Mouse (Mus musculus): ENCODE measurements around the gene Fhod1.
A peak's percentile ranks its signal among the peaks of the same experiment; 100 is the strongest.

Gene Fhod1

DNA sequence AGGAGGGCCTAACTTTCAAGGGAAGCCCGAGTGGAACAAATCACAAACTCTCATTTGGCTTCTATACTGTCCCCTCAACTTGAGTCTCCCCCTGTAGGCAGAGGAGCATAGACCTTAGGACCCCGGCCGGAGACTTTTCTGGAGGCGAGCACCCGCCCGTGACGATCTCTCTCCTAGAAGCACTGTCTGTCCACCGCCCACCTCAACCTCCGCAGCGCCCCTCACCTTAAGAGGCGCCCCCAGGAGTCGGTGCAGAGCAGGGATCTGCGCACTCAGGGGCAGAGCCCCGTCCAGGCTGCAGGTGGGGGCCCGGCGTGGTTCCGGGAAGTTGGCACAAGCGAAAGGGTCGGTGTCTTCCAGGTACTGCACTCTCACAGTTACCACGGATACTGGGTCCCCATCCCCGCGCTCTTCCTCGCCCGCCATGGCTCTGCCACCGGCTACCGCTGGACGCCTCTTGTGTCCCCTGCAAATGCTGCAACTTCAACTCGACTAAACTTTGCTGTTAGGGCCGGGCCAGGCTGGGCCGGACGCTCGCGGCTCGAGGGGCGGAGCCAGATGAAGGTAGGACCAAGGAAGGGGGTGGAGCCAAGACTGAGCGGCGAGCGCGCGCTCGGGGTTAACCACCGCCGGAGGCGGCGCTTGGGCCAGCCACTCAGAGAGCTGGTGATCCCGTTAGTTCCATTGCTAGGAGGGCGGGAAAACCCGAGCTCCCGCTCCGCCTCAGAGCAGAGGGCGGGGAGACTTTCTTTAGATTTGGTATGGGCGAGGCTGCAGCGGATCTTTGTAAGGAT is at the start of gene Fhod1:
Gene Fhod1, minus strand, starts transcription at position 526 of the 794 bp plus-strand sequence.
- DNase-seq (ENCODE audit: low spot score), result peak; percentile 95

DNA sequence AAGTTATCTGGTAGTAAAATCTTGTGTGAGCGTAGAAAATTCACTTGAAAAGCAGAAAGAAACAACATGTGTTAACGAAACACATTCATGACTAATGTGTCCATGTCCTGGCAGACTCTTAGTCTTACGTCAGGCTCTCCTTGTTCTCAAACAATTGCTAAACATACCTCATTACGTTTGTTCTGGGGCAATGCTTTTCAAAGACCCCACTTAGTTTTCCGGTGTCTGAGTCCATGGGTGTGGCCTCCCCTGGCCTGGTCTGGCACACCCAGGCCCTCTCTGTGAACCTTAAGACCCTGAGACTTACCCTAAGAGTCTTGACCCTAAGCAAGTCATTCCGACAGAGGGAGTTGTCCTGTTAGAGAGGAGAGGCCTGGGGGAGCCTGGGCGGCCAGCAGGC is 46.2 kb upstream of the Fhod1 start:
- no peak for DNase-seq (ENCODE audit: low spot score)

DNA sequence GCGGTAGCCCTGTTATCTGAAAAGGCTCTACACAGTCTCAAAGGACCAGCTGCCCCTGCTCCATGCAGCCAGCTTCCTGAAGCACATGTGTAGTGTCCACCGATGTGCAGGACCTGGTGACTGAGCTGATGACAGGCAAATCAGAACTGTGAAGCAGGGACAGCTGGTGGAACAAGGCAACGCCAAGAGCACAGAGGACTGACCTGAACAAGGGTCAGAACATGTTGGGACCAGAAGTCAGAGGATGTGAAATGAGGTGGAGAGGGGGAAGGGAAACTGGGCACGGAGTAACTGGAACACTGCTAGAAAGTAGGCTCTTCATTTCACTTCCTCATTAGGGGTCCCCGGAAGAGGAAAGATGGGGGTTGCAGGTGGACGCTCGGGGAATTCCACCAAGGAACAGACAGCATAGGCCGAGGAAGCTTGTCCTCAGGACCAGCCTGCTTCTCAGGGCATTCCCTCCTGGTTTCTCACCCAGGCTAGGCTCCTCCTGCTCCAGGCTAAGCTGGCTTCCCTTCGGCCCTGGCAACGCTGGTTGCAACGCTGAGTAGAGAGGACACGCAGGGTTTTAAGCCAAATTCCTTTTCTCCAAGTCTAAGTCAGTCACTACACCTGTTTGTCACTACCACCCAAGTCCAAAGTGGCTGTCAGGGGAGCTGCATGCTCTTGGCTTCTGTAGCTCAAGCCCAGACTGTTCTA is 45.5 kb upstream of the Fhod1 start:
- DNase-seq (ENCODE audit: low spot score), result no peak

DNA sequence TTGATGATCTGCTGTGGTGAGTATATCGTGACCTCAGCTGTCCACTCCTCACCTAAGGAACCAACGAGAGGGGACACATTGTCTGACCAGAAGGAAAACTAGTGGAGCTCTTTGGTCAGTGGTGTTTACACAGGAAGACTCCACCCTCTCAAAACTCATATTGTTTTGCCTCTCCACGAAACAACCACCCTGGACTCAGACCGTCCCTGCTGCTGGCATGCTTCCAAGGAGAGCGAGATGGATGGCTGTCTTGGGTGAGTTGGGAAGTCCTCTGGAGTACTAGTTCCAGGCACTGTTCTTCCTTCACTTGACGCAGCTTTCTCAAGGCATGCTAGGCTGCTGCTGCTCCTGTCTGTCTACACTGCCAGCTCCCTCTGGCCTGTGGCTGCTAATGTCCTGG is 41.3 kb upstream of the Fhod1 start:
- DNase-seq (ENCODE audit: low spot score), result no peak

DNA sequence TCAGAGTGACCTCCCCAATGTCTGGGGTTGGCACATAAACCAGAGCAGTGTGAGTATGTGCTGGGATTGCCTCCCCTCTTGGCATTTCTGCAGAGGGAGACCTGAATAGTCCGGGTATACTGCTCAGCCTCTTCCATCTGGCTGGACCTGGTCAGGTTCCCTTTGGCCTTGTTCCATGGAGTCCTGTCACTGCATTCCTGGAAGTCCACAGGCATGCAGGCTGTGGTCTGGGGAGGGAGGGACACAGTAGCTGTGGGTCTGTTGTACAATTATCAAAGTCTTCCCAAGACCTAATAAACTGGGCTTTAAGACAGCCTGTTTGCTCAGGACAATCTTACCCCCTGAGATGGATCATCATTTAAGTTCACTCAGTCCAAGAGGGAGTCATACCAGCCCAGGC is 39.4 kb upstream of the Fhod1 start:
- no peak for DNase-seq (ENCODE audit: low spot score)

DNA sequence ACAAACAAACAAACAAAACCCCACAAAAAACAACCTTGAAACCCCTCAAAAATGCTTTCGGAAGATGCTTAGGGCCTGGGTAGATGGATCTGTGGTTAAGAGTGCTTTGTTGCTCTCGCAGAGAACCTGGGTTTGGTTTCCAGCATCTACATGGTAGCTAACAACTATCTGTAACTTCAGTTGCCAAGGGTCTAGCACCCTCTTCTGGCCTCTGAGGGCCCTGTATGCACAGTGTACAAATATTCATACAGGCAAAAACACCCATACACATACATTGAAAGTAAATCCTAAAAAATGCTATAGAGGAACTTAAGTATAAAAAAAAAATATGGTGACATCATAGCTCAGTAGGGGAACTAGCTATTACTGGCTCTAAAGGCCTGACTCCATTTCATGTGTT is 36.3 kb upstream of the Fhod1 start:
- no peak for DNase-seq (ENCODE audit: low spot score)

DNA sequence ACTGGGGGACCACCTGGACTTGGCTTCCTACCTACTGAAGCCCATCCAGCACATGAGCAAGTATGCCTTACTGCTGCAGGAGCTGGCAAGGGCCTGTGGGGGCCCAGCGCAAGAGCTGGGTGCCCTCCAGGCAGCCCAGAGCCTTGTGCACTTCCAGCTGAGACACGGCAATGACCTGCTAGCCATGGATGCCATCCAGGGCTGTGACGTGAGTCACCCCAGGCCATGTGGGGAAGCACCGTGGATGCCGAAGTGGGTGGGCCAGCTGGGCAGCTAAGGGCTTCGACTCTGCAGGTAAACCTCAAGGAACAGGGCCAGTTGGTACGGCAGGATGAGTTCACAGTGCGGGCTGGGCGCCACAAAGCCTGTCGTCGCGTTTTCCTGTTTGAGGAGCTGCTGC is 32.6 kb upstream of the Fhod1 start:
- no peak for DNase-seq (ENCODE audit: low spot score)

DNA sequence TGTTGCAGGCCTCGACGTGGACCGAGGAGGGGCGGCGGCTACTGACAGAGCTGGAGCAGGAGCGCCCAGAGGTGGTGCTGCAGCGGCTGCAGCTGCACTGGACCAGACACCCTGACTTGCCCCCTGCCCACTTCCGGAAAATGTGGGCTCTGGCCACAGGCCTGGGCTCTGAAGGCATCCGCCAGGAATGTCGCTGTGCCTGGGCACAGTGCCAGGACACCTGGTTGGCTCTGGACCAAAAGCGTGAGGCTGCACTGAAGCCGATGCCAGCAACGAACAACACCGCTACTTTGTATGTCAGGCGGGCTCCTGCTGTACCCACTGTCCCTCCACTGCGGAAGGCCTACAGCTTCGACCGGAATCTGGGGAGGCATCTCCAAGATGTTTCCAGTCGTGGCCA is 30.9 kb upstream of the Fhod1 start:
- peak; percentile 57 for DNase-seq (ENCODE audit: low spot score)

DNA sequence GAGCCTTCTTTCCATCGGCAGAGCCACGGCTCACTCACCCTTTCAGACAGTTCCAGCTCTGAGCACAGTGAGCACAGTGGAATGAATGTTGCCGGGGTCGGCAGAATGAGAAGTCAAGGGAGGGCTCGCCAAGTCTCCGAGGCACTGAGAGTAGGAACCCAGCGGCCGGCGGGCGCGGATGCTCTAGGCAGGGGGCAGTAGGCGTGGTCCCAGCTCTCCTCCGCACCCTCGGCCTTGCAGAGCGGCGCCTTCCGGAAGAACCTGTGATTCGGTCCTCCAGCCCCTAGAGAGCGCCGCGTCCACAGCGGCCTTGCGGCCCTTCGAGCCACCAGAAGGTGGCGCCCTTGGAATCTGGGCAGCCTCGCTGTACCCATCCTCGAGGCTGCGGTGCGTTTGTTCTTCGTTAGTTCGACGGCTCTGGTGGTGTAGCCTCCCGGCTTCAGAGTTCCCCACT is 26.8 kb upstream of the Fhod1 start:
- peak; percentile 45 for DNase-seq (ENCODE audit: low spot score)

DNA sequence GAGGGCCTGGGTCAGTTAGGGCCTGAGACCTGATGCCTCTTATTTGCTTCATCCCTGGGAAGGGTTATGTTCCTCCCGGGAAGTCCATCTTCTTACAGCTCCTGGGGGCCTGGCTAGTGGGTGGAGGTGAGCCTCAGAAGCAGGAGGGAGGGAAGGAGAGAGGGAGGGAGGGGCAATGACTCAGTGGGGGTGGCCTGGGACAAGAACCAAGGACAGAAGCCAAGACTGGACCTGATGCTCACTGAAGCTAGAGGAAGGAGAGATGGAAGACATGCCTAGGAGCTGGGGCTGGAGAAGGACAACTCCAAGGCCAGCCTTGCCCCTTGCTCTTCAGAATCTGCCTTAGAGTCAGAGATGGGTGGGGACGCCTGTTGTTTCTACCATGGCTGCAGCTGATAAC is 25.3 kb upstream of the Fhod1 start, which contains the start of gene Plekhg4:
Gene Plekhg4, plus strand, starts transcription at position 243 of the 400 bp plus-strand sequence.
- no peak for DNase-seq (ENCODE audit: low spot score)

DNA sequence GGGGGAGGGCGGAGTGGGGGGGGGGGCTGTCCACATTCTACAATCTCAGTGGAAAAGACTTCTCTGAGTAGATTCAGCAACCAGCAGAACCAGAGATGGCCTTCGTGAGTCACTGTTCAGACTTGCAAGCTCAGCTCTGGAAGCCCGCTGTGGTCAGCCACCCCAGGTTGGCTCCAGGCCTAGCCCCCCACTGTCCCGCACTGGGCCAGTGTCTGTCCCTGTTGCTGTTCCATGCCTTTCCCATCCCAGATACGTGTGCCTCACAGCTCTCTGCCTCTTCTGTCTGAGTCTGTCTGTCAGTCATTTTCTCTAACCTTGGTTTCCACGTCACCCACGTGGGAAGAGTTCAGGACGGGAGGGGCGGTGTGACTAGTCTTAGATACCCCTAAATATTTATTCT is 24.7 kb upstream of the Fhod1 start:
- no peak for DNase-seq (ENCODE audit: low spot score)

DNA sequence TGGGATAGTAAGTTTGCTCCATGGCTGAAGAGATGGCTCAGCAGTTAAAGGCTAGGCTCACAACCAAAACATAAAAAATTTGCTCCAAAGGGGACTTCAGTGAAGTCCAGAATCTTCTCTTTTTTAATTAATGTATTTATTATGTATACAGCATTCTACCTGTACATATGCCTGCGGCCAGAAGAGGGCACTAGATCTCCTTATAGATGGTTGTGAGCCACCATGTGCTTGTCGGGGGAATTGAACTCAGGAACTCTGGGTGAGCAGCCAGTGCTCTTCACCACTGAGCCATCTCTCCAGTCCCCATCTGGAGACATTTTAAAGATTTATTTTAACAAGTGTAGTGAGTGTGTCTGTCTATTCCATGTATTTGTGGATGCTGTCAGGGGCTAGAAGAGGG is 19.4 kb upstream of the Fhod1 start:
- DNase-seq (ENCODE audit: low spot score), result no peak

DNA sequence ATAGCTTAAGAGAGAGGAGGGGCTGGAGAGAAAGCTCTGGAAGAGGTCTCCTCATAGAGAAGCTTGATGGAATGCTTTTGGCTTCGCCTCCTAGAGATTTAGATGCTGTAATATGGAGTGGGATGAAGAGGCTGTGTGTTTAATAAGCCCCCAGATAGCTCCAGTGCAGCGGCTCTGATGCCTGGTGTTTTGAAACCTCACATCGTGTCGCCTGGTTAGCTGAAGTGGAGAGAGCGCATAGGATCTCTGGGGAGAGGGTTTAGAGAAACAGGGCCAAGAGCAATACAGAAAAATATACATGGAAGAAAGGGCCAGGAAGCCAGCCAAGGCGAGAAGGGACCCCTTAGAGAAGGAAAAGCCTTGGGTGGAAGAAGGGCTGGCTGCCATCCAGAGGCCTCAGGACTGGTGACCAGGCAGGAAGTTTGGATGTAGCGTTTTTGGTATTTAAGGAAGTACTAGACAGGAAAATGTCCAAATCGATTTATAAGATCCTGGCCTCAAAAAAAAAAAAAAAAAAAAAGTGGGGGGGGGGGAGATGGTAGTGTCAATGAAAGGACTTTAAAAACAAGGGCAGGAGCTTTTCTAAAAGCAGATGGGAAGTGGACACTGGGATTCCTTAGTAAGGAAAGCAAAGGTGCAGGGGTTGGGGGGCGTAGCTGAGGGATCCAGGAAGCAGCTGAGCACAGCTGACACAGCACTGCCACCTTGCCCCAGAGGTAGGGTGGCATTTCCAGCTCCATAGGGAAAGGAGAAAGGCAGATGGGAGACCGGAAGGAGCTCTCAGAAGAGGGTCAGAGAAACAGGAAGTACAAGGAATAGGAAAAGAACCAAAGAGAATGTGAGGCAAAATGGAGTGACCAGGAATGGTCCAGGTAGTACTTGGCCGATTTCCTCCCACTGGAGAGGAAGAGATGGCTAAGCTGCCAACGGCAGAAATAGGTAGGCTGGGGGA is 14.3 kb upstream of the Fhod1 start:
- DNase-seq (ENCODE audit: low spot score), result no peak

DNA sequence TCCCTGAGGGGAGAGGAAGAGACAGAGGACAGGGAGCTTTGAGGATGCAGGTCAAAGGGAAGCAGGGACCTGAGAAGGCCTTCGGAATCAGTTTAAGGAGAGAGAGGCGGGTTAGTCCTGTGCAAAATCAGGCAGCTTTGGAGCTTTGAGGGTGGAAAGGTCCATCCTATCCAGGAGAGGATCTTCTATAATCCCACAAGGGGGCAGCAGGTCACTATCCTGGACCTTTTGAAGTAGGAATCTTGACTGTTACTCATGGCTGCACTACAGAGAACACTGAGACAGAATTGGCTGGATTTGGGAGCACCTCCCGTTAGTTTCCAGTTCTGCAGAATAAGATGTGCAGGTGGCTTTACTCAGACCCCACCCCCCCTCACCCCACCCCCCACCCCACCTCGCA is 11.9 kb upstream of the Fhod1 start:
- DNase-seq (ENCODE audit: low spot score), result no peak

DNA sequence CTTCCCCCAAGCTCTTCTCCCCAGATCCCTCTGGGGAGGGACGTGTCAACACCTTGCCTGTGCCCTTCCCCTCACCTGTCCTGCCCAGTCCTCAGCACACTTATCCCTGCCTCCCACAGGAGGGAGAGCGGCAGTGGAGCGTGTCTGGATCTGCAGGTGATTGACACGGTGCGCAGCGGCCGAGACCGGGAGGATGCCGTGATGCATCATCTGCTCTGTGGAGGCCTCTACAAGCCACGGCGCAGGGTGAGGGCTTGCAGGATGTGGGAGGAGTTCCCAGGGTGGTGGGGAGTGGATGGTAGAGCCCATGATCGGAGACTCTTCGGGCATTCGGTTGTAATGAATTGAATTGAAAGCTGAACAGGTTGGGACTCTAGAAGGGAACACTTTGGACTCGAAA is 11.5 kb upstream of the Fhod1 start:
- DNase-seq (ENCODE audit: low spot score), result no peak

DNA sequence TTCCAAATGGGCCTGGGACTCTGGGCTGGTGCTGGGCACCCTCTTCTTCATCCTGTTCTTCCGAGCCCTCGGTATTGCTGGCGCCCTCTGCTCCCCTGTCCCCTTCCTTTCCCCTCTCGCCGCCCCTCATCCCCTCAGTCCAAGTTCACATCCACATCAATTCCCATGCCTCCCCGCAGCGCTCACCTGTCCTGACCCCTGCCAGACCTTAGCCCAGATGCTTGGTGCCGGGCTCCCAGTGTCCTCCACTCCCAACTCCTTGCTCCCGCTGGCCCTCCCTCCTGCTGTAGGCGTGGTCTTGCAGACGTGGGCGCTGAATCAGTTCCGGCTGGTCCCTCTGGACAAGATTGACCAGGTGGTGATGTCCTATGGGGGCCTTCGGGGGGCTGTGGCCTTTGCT is 8.9 kb upstream of the Fhod1 start:
- no peak for DNase-seq (ENCODE audit: low spot score)

DNA sequence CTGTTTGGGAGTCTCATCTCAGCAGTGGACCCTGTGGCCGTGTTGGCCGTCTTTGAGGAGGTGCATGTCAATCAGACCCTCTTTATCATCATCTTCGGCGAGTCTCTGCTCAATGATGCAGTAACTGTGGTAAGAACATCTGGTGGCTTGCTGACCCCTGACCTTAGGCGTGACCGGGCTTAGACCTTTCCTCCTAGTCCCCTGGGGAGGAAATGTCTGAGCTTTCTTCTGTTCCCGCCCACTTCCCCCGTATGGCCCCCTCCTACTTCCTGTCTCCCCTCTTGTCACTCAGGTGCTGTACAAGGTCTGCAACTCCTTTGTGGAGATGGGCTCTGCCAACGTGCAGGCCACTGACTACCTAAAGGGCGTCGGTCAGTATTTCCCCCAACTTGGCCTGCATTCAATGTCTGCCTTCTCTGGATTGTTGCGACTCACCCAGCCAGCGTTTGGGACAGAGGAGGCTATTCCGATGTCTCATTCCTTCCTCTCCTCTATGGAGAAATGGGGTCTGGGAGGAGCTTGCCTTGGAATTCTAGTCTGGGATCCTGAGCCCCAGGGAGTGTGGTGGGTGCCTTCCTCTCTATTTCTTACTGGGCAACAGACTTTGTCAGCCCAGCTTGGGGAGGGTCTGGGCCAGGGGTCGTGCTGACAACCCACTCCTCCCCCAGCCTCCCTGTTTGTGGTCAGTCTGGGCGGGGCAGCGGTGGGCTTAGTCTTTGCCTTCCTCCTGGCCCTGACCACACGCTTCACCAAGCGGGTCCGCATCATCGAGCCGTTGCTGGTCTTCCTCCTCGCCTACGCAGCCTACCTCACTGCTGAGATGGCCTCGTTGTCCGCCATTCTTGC is 7.6 kb upstream of the Fhod1 start:
- no peak for DNase-seq (ENCODE audit: low spot score)

DNA sequence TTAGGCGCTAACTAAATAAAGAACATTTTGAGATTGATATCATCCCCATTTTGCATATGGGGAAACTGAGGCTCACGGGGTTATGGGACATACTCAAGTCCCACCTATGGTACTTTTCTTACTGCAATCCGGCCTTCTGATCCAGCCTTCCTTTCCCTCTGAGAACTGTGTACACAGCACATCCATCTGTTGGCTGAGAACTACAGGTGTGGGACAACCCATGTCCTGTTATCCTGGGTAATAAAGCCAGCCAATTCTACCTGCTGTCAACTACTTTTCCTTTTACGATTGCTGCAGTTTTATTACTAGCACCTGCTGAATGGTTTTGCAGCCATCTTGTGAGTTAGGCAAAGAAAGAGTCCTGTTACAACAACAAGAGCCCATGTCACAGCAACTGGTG is 6.8 kb upstream of the Fhod1 start:
- no peak for DNase-seq (ENCODE audit: low spot score)

DNA sequence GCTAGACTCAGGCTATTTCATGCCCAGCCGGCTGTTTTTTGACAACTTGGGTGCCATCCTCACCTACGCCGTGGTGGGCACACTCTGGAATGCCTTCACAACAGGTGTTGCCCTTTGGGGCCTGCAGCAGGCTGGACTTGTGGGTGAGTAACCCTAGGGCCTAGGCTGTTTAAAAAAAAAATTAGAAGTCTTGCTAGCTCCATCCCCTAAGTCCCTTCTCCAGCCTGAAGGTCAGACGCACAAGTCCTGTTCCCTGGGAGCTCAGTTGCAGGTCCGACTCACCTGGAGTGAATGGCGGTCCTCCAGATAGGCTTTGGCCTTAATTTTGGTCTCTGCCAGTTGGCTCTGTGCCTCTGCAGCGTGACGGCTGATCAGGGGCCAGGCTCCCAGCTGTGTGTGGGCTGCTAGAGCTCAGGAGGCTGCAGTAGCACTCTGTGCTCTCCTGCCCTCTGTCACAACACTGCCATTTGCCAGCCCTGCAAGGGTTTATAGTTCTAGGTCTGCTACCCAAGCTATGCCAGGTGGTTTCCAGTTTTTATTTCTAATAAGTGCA is 5.9 kb upstream of the Fhod1 start:
- no peak for DNase-seq (ENCODE audit: low spot score)

DNA sequence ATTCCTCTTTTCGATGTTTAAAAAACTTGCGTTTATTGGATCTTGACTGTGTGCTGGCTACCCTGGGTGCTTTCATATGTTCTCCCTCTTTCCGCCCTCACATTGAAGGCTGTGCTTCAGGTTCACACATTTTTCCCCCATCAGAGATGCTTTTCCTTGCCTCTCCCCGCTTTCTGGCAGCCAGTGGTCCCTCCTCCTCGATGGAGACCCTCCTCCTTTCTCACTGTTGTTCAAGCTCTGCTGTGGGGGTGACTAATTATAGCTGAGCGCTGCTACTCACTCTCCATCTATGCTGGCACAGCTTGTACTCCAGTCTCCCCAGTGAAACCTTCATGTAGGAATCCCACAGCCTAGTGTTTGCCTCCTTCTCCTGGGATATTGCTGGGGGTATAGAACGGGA is 2.4 kb upstream of the Fhod1 start:
- no peak for DNase-seq (ENCODE audit: low spot score)

DNA sequence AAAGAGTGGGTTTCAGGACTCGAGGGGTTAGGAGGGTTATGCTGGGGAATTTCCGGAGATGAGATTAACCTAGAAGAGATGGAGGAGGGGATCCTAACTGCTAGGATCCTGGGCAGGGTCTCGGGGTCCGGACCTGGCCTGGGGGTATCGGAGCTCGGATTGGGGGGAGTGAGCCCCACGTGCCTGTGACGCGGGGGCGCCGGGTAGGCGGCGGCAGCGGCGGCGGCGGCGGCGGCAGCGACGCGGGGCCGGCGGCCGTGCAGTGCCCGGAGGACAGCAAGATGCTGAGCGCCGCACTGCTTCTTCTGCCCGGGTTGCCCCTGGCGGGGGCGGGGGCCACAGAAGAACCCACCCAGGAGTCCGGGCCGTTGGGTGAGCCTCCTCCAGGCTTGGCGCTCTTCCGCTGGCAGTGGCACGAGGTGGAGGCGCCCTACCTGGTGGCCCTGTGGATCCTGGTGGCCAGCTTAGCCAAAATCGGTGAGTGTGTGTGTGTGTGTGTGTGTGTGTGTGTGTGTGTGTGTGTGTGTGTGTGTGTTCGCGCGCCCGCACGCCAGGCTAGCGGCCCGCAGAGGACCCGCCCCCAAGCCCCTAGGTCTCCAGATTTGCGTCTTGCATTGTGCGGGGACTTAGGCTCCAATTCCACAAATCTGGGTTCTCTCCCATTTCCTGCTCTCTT is 1.5 kb upstream of the Fhod1 start:
- no peak for DNase-seq (ENCODE audit: low spot score)

All from ovary, postnatal 36 days (tissue).